Mouse (Mus musculus) cerebellum, adult 8-10 months (tissue): ENCODE data around the gene B4galt2.
A peak's percentile ranks its signal among the peaks of the same experiment; 100 is the strongest.

Experiments used
- DNase-seq: peaks from one replicate; pipeline ENCODE4 v3.0.0; 2022

The B4galt2 gene

DNA sequence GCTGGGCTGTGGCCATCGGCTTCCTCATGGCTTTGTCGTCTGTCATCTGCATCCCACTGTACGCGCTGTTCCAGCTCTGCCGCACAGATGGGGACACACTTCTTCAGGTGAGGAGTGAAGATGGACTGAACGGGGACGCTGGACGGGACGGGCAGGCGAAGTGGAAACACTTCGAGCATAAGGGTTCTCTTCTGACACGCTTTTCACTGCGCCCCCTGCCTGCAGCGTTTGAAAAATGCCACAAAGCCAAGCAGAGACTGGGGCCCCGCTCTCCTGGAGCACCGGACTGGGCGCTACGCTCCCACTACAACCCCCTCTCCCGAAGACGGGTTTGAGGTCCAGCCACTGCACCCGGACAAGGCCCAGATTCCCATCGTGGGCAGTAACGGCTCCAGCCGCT, 15.5 kb downstream of the B4galt2 start:
- no peak for DNase-seq

- DNase-seq, result no peak
Observed at GRCm38 (mm10) chr4:117867000-117867399, 16.3 kb downstream of the B4galt2 start.

DNA sequence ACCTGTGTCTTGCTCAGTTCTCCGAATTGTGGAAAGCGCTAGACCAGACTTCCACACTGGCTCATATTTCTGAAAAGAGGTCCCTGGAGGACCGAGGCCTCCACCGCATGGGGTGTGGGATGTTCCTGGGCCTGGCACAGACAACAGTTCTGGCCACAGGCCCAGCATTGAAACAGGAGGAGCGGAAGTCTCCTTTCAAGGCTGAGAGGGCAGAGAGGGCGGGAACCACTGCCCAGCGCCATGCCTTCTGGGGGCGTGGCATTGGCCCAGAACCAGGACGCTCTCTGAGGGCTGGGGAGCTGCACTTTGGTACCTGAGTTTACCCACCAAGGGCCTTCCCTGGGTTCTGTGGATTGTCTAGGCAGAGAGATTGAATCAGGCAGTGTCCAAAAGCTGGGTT, 17.2 kb downstream of the B4galt2 start:
- DNase-seq, result no peak

- no peak for DNase-seq
Observed at GRCm38 (mm10) chr4:117862823-117863222, 20.5 kb downstream of the B4galt2 start.

GRCm38 (mm10) chr4:117860570-117860969, 22.7 kb downstream of the B4galt2 start:
- DNase-seq, result no peak

DNA sequence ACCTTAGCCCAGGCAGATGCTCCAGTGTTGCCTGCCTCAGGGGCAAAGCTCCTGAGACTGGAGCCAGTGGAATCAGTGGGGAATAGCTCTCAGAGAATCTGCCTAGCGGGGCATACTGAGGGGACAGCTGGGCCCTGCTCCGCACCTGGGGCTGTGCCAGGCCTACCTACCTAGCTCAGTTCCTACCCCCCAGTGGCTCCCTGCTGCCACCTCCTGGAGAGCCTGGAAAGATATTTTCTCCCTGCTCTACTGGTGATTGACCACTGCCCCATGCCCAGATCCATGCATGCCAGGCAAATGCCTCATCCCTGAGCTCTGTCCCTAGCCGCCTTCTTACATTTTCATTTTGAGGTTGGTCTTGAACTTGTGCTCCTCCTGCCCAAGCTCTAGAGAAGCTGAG, 24.5 kb downstream of the B4galt2 start:
- peak; percentile 49 for DNase-seq

GRCm38 (mm10) chr4:117855146-117855545, 28.1 kb downstream of the B4galt2 start:
- DNase-seq, result no peak

GRCm38 (mm10) chr4:117852152-117852868, 31.0 kb downstream of the B4galt2 start:
- DNase-seq, result no peak

GRCm38 (mm10) chr4:117850871-117851270, 32.4 kb downstream of the B4galt2 start:
- DNase-seq, result no peak

GRCm38 (mm10) chr4:117850176-117850575, 33.1 kb downstream of the B4galt2 start:
- DNase-seq, result no peak

DNA sequence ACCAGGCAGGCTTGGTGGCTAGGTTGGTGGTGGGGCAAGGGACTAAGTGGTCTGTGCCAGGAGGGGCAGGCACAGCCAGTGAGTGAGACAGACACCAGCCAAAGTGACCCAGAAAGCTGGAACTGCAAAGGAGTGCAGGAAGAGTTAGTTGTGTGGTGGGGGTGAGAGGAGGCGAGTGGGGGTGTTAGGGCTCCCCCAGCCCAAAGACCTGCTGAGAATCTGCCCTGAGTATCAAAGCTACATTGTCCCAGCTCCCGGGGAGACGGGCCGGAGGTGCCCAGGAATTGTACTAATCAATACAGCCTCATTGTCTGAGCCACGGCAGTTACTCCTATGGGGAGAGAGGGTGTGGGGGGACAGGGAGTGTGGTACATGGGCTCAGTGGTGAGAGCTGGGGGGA, 33.8 kb downstream of the B4galt2 start:
- DNase-seq, result no peak

- DNase-seq, result no peak
Observed at GRCm38 (mm10) chr4:117849063-117849462, 34.2 kb downstream of the B4galt2 start.

DNA sequence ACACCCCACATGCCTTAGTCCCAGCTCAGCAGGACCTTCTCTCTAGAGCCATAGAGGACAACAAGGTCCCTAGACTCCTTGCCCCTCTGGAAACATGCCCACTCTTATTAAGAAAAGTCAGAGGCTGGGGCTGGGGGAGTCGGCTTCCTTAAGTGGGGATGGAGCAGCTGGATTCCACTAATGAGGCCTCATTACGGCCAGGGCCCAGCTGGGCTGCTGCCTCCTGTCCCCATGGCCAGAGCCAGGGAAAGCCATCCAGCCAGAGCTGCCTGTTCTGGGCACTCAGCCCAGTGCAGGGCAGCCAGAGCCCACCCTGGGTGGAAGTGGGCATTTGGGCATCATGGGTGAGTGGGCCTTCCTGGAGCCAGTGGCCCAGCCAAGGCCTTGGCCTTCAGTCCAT, 36.3 kb downstream of the B4galt2 start:
- no peak for DNase-seq

GRCm38 (mm10) chr4:117846261-117846660, 37.0 kb downstream of the B4galt2 start:
- no peak for DNase-seq

- no peak for DNase-seq
Observed at GRCm38 (mm10) chr4:117845316-117845715, 38.0 kb downstream of the B4galt2 start.

DNA sequence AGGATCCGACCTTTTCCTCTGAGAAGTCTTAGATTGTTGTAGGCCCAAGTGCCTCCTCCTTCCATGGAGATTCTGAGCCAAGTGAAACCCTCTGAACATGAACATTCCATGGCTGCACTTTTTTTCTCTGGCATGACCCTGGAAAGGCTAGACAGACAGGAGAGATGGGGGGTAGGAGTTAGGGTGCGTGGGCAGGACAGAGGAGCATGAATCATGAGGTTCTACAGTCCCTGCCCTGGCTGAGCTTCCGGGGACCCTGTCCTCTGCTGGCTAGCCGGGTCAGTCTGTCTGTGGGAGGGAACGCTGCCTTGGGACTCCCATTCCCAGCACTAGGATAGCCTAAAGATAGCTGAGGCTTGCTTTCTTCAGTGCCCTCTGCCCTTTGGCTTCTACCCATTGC, 38.8 kb downstream of the B4galt2 start:
- no peak for DNase-seq

DNA sequence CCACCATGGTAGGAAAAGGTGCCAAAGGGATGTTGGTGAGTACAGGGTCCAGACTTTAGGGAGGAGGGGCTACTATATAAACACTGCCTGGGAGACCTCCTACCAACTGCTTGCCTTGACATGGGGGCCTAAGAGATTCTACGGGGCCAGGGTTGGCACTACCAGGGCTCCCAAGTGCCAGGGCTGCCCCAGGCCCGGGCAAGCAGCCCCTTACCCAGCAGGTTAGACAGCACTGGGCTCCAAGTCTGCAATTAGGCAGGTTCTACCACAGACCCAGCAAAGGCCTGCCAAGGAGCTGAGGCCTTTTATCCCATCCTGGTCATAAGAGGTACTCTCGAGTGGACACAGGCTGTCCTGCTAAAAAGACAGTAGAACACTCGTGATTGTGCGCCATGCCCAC, 40.2 kb downstream of the B4galt2 start:
- DNase-seq, result no peak

GRCm38 (mm10) chr4:117841566-117841965, 41.7 kb downstream of the B4galt2 start:
- DNase-seq, result no peak

DNA sequence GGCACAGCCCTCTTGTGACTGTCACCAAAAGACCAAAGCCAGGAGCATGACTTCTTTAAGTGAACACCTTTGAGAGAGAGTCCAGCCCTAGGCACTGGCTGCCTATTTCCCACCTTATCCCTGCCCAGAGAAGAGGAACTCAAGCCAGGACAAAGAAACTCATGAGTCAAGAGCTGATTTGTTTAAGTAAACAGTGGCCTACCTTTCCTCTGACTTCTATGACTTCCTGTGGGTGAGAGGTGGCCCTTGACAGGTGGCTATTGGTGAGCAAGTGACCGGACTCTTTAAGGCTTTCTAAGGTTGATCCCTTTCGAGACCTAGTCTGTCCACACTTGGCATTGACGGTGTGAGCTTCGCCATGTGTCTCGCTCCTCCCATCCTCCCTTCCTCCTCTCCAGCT, 42.5 kb downstream of the B4galt2 start:
- DNase-seq, result no peak

DNA sequence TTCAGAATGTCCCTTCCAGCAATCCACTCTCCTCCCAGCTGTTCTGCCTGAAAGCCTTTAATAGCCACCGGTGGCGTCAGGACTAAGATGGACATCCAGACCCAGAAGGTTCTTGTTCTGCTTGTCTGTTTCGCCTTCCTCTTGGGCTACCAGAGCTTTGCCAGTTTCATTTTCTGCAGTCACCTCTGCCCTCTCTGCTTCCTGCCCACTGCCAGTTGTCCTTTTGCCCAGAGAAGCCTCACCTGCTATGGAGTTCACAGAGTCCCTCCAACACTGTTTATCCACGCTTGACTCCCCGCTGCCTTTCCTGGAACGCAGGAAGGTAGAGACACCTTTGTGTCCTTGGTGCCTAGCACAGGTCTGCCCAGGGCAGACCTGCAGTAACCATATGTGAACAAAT, 43.9 kb downstream of the B4galt2 start:
- DNase-seq, result no peak

DNA sequence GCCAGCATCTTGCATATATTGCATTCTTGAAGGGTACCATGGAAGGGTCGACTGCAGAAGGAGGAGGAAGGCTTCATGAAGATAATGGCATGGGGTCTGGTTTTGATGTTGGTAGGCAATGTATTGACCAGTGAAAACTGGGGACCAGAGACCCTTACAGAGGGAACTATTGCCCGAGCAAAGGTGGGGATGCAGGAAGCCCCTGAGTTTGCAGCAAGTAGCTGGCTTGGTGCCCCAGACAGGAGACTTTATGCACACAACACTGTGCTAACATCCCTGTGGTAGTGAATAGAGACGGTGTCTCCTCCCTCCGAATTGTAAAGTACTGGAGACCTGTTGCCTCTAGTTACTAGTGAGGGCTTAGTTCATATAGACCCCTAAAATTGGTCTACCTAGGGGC, 46.0 kb downstream of the B4galt2 start:
- DNase-seq, result no peak

DNA sequence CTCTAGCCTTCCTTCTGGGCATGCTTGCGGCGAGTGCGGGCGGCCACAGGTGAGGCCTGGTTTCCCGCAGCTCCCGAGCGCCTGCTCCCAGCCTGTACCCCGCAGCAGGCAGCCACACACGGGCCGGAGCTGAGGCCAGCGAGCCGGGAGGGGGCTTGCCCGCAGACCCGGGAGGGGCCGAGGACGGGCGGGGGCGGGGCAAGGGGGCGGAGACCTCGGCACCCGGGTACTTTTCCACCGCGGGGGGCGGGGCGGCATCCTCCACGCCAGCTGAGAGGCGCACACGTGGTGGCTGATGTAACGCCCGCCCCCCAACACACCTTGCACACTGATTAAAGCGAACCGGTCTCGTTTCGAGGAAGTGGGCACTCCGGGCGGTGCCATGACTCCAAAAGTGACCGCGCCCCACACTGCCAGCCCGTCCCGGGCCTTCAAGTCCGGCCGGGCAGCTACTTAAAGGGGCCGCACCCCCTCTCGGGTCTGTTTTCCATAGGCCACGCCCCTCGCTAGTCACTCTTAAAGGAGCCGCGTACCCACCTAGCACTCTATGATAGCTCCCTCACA, 47.0 kb downstream of the B4galt2 start:
- DNase-seq, result peak; percentile 87

- peak; percentile 45 for DNase-seq
Observed at GRCm38 (mm10) chr4:117835531-117836111, 47.7 kb downstream of the B4galt2 start.

DNA sequence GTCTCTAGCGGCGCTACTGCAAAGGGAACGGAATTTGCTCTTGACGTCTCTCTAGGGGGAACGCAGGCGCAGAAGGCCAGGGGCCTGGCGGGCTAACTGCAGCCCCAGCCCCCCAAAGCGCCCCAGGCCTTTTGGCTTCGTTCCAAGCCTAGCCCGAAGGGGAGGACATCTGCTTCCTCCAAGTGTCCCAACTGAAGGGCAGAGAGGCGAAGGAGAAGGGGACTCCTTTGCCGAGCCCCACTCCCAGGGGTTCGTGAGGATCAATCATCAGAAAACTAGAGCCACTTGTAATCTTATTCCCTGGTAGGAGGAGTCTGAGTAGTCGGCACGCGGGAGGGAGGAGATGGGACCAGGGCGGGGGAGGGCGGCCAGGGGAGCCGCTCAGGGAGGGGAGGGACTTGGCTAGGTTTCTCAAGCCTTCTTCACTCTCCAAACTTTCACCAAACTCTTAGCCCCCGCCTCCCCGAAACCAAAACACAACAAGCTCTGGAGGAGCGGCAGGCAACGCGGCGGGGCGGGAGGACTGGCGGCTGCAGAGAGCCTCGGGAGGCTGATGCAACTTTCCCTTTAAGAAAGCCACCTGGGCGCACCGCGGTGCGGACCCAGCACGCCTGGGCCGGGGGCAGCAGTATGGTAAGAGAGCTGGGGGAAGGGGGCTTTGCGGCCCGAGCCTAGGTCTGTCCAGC, 48.3 kb downstream of the B4galt2 start:
- peak; percentile 50 for DNase-seq
